In genomic region chr6:103659173-103659572, GRCm38 (mm10) we compare ENCODE assay signal across 29 mouse cellular contexts.
A peak's percentile ranks its signal among the peaks of the same experiment; 100 is the strongest.
DNase-seq lines count a peak whose midpoint lies in the region; ATAC-seq lines count a peak whose summit lies in the region.
"Had no signal": no experiment of that assay in that cellular context is flagged by ENCODE, and none has a peak within 500 bp of the region (broad histone marks: within the 10 kb centered on the region; RNA-seq: fewer than 3 reads in every experiment).

No protein-coding gene starts in this region.

- H3K27ac ChIP-seq in forebrain, embryonic 16.5 days (ENCODE audit: low read length) = no peak overlapping the region
- no peak overlapping the region for H3K27ac ChIP-seq in forebrain, embryonic 15.5 days (replicated peaks)
- no peak overlapping the region for H3K27ac ChIP-seq in midbrain, embryonic 14.5 days (replicated peaks; ENCODE audit: low read depth, low read length)
- H3K27ac ChIP-seq: embryonic facial prominence, embryonic 10.5 days; embryonic facial prominence, embryonic 15.5 days; heart, adult 2 months; hindbrain, embryonic 14.5 days; limb, embryonic 13.5 days; lung, embryonic 15.5 days; neural tube, embryonic 12.5 days had no signal

- H3K9me3 ChIP-seq in forebrain, embryonic 16.5 days (ENCODE audit: control insufficient read depth, low read length) = no peaks in the 10 kb centered on the region
- H3K9me3 ChIP-seq in forebrain, embryonic 15.5 days = no peaks in the 10 kb centered on the region
- H3K9me3 ChIP-seq in midbrain, embryonic 14.5 days (ENCODE audit: control insufficient read depth, low read length) = no peaks in the 10 kb centered on the region
- H3K9me3 ChIP-seq: embryonic facial prominence, embryonic 10.5 days; embryonic facial prominence, embryonic 15.5 days; heart, embryonic 12.5 days; limb, embryonic 13.5 days; lung, embryonic 15.5 days; neural tube, embryonic 12.5 days had no signal

- no peaks in the 10 kb centered on the region for H3K27me3 ChIP-seq in forebrain, embryonic 16.5 days (replicated peaks; ENCODE audit: control insufficient read depth, insufficient read depth, low read length)
- no peaks in the 10 kb centered on the region for H3K27me3 ChIP-seq in forebrain, embryonic 15.5 days
- no peaks in the 10 kb centered on the region for H3K27me3 ChIP-seq in midbrain, embryonic 14.5 days (ENCODE audit: control insufficient read depth, insufficient read depth, low read length)
- H3K27me3 ChIP-seq: embryonic facial prominence, embryonic 15.5 days; heart, embryonic 12.5 days; limb, embryonic 13.5 days; lung, embryonic 15.5 days; neural tube, embryonic 12.5 days had no signal

- H3K4me1 ChIP-seq in forebrain, embryonic 16.5 days (replicated peaks; ENCODE audit: control insufficient read depth, insufficient read depth, low read length) = no peaks in the 10 kb centered on the region
- no peaks in the 10 kb centered on the region; the same call in 1 of the 2 replicates for H3K4me1 ChIP-seq in forebrain, embryonic 15.5 days
- peaks cover 4% of the 10 kb centered on the region; the same call in 1 of the 2 replicates for H3K4me1 ChIP-seq in midbrain, embryonic 14.5 days (ENCODE audit: control insufficient read depth, insufficient read depth, low read length)
- H3K4me1 ChIP-seq: embryonic facial prominence, embryonic 10.5 days; embryonic facial prominence, embryonic 15.5 days; heart, embryonic 12.5 days; limb, embryonic 13.5 days; lung, embryonic 15.5 days; neural tube, embryonic 12.5 days had no signal

- no peak overlapping the region for H3K4me2 ChIP-seq in forebrain, embryonic 16.5 days (ENCODE audit: low read length)
- no peak overlapping the region for H3K4me2 ChIP-seq in forebrain, embryonic 15.5 days (replicated peaks)
- H3K4me2 ChIP-seq in midbrain, embryonic 14.5 days (ENCODE audit: low read length) = no peak overlapping the region
- H3K4me2 ChIP-seq: embryonic facial prominence, embryonic 15.5 days; heart, embryonic 12.5 days; hindbrain, embryonic 14.5 days; limb, embryonic 13.5 days; liver, embryonic 11.5 days; lung, embryonic 15.5 days; midbrain, embryonic 11.5 days; neural tube, embryonic 12.5 days had no signal

- no peak overlapping the region for H3K9ac ChIP-seq in forebrain, embryonic 16.5 days (replicated peaks; ENCODE audit: low read depth, low read length)
- H3K9ac ChIP-seq in forebrain, embryonic 15.5 days (replicated peaks) = no peak overlapping the region
- H3K9ac ChIP-seq in midbrain, embryonic 14.5 days (replicated peaks; ENCODE audit: low read length) = no peak overlapping the region
- H3K9ac ChIP-seq: embryonic facial prominence, embryonic 15.5 days; heart, embryonic 12.5 days; hindbrain, embryonic 14.5 days; limb, embryonic 13.5 days; lung, embryonic 15.5 days; neural tube, embryonic 12.5 days had no signal

- DNase-seq in brain, adult 2 months (ENCODE audit: low read depth, low spot score) = peak; percentile 78
- DNase-seq in cerebellum, adult 18-20 months = peak; percentile 48 to 50
- peak; percentile 36 to 66 for DNase-seq in cerebellum, postnatal 25 days
- no peak for DNase-seq in midbrain, embryonic 14.5 days
- DNase-seq in adrenal gland, adult 18-20 months (ENCODE audit: low spot score in 2 of 2) = no peak
- DNase-seq: adrenal gland, adult 8-10 months; heart, adult 2 months; heart, postnatal 4 days; kidney, adult 2 months; kidney, postnatal 36 days; lung, postnatal 36 days; right cerebral cortex, adult 18-20 months; spleen, adult 18-20 months; thymus, postnatal 14 days had no signal

- WGBS in forebrain, embryonic 16.5 days = 70% methylated on average over 2 of the region's 2 CpGs
- WGBS in forebrain, embryonic 15.5 days = 57% methylated on average over 2 of the region's 2 CpGs
- 89% methylated on average over 2 of the region's 2 CpGs for WGBS in midbrain, embryonic 14.5 days

- no peaks in the 10 kb centered on the region for H3K36me3 ChIP-seq in forebrain, embryonic 16.5 days (ENCODE audit: control insufficient read depth, insufficient read depth)
- no peaks in the 10 kb centered on the region for H3K36me3 ChIP-seq in forebrain, embryonic 15.5 days
- no peaks in the 10 kb centered on the region for H3K36me3 ChIP-seq in midbrain, embryonic 14.5 days (ENCODE audit: control insufficient read depth, insufficient read depth, low read length)
- H3K36me3 ChIP-seq: embryonic facial prominence, embryonic 10.5 days; embryonic facial prominence, embryonic 15.5 days; heart, embryonic 12.5 days; limb, embryonic 13.5 days; lung, embryonic 15.5 days; neural tube, embryonic 12.5 days had no signal

- ATAC-seq in forebrain, embryonic 16.5 days = peak; percentile 52
- ATAC-seq in forebrain, embryonic 15.5 days (replicated peaks) = no peak
- no peak for ATAC-seq in midbrain, embryonic 14.5 days (ENCODE audit: low FRiP score, low TSS enrichment)
- ATAC-seq: activated CD4-positive, CD25-positive, alpha-beta regulatory T cell, adult 4 months; CD4-positive, CD25-positive, alpha-beta regulatory T cell, adult 4 months; forebrain, embryonic 14.5 days had no signal

- H3K4me3 ChIP-seq in forebrain, embryonic 16.5 days (replicated peaks; ENCODE audit: low read length) = no peak overlapping the region
- no peak overlapping the region for H3K4me3 ChIP-seq in forebrain, embryonic 15.5 days
- no peak overlapping the region for H3K4me3 ChIP-seq in midbrain, embryonic 14.5 days (replicated peaks; ENCODE audit: low read depth, low read length)
- H3K4me3 ChIP-seq: embryonic facial prominence, embryonic 10.5 days; embryonic facial prominence, embryonic 15.5 days; heart, adult 2 months; heart, embryonic 12.5 days; limb, embryonic 13.5 days; lung, embryonic 15.5 days; myocyte; neural tube, embryonic 12.5 days had no signal

Comparison
In these comparisons a context has a peak if more than half of its experiments do, and no peak if none do; other contexts are left out.
1. DNase-seq: peak in brain, adult 2 months (single experiment), cerebellum, adult 18-20 months (2 of 2) and cerebellum, postnatal 25 days (2 of 2); none in midbrain, embryonic 14.5 days (single experiment) and adrenal gland, adult 18-20 months (0 of 2).